Mouse (Mus musculus): Measurements from ENCODE around the gene Hibch. TPM values are rescaled to one million over a fixed set of nuclear protein-coding genes. Genes with fewer than 3 reads are reported as not detected.

Hibch gene
- total RNA-seq, 2 experiments from 2014 or later, result 16.1 to 17.0 TPM

Other genes starting within 250 kb of the Hibch start
- 1 to 10 TPM; 2.6 to 4.6 TPM for gene Nemp2, start 214.2 kb upstream of the Hibch start, total RNA-seq (2021)
- 10 to 100 TPM; 71.1 to 75.3 TPM for gene Mfsd6, start 117.5 kb upstream of the Hibch start, total RNA-seq (2021)
- gene Inpp1, start 27.2 kb upstream of the Hibch start, total RNA-seq (2021), result 10 to 100 TPM; 35.4 to 38.8 TPM
- gene 1700019D03Rik, start 175.2 kb downstream of the Hibch start, total RNA-seq (2021), result 1 to 10 TPM; 8.7 to 9.3 TPM
- under 1 TPM; 0.66 to 0.77 TPM for gene Mstn, start 216.7 kb downstream of the Hibch start, total RNA-seq (2021)

Data from layer of hippocampus, postnatal 25 days (tissue).